Mouse (Mus musculus) CD4-positive, CD25-positive, alpha-beta regulatory T cell, adult 4 months (primary cell): ENCODE results near the gene Irf2bpl. TPM values are rescaled to one million over a fixed set of nuclear protein-coding genes. Genes with fewer than 3 reads are reported as not detected.

Experiments used
- ATAC-seq: one replicate; pipeline ENCODE4 v1.8.0; 2017
- polyA plus RNA-seq, 2 experiments: library from polyadenylated mRNA; unstranded; fragments of 100-300 nt; shearing (Covaris generic); gene quantifications; one replicate each; pipeline ENCODE4 v1.2.1; 2017

The Irf2bpl gene
- polyA plus RNA-seq, 2 experiments from 2014 or later = 7.6 to 18.8 TPM

GRCm38 (mm10) chr12:86885746-86886145 lies 1.1 kb upstream of the Irf2bpl start:
- no peak for ATAC-seq

GRCm38 (mm10) chr12:86885336-86885735 lies 738 bp upstream of the Irf2bpl start:
- ATAC-seq = no peak

GRCm38 (mm10) chr12:86883280-86884196 lies 1.1 kb downstream of the Irf2bpl start:
- ATAC-seq = peak; percentile 5

GRCm38 (mm10) chr12:86883019-86883279 lies 1.6 kb downstream of the Irf2bpl start:
- no peak for ATAC-seq

- no peak for ATAC-seq
Measured at GRCm38 (mm10) chr12:86882279-86883018, 2.1 kb downstream of the Irf2bpl start.

- ATAC-seq = no peak
Measured at GRCm38 (mm10) chr12:86881809-86882278, 2.8 kb downstream of the Irf2bpl start.

GRCm38 (mm10) chr12:86880090-86880723 lies 4.4 kb downstream of the Irf2bpl start:
- no peak for ATAC-seq

GRCm38 (mm10) chr12:86879446-86880085 lies 5.0 kb downstream of the Irf2bpl start:
- ATAC-seq = no peak

GRCm38 (mm10) chr12:86878426-86879353 lies 5.9 kb downstream of the Irf2bpl start:
- ATAC-seq = no peak

GRCm38 (mm10) chr12:86876981-86877380 lies 7.6 kb downstream of the Irf2bpl start:
- no peak for ATAC-seq

GRCm38 (mm10) chr12:86876116-86876515 lies 8.5 kb downstream of the Irf2bpl start:
- no peak for ATAC-seq

- no peak for ATAC-seq
Measured at GRCm38 (mm10) chr12:86872335-86873040, 12.1 kb downstream of the Irf2bpl start.

GRCm38 (mm10) chr12:86871666-86872334 lies 12.8 kb downstream of the Irf2bpl start:
- ATAC-seq = no peak

GRCm38 (mm10) chr12:86870996-86871395 lies 13.6 kb downstream of the Irf2bpl start:
- ATAC-seq = no peak

- ATAC-seq = no peak
Measured at GRCm38 (mm10) chr12:86869761-86870160, 14.8 kb downstream of the Irf2bpl start.

GRCm38 (mm10) chr12:86867271-86868223 lies 17.1 kb downstream of the Irf2bpl start:
- ATAC-seq = no peak

GRCm38 (mm10) chr12:86864316-86865020 lies 20.1 kb downstream of the Irf2bpl start:
- no peak for ATAC-seq
